In the genomic region with DNA sequence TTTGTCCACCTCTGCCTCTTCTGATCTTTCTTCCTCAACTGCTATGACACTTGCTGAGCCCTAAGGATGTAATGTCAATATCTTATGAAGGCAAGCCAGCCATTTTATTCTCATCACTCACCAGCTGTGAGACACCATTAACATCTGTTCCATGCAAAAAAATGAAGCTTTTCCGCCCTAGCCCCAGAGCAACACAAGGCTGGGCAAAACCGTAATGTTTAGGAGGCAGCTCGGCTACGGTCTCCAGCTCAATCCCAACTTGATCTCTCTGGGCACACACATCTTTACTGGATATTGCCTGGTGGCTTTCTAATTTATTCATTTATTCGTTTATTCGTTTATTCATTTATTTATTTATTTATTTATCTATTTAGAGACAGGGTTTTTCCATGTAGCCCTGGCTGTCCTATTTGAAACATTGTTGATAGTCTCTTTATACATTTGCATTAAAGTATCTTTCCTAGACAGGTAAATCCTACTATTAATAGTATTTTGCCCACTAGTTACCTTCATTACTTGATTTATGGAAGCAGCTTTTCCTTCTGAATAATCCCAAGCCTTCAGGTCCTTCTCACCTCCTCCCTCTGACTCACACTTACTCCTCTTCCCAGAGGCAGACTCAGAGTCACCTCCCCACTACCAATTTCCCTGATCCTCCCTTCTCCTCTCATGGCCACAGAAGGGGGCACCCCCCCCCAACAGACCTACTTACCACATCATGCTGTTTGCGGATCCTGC, we compare ENCODE assay signal across 21 mouse cellular contexts.
DNase-seq lines count a peak whose midpoint lies in the region; ATAC-seq and TF ChIP-seq lines count a peak whose summit lies in the region.
"Had no signal": no experiment of that assay in that cellular context is flagged by ENCODE, and none has a peak within 500 bp of the region (broad histone marks: within the 10 kb centered on the region; RNA-seq: fewer than 3 reads in every experiment).

No protein-coding gene starts in this region.

- no peak for TF ChIP-seq EP300 in lung, postnatal 0 days (IDR thresholded peaks at IDR 0.05)

- H3K9ac ChIP-seq in lung, postnatal 0 days (replicated peaks; ENCODE audit: low read depth) = no peak overlapping the region
- H3K9ac ChIP-seq in kidney, embryonic 14.5 days (ENCODE audit: low read depth, low read length) = no peak overlapping the region

- no peaks in the 10 kb centered on the region for H3K36me3 ChIP-seq in lung, postnatal 0 days (ENCODE audit: insufficient read depth, low read length)
- no peaks in the 10 kb centered on the region for H3K36me3 ChIP-seq in kidney, embryonic 14.5 days (ENCODE audit: control insufficient read depth, insufficient read depth, low read length)
- H3K36me3 ChIP-seq: G1E had no signal

- H3K27ac ChIP-seq in lung, postnatal 0 days (ENCODE audit: low read length) = no peak overlapping the region
- H3K27ac ChIP-seq in kidney, embryonic 14.5 days (ENCODE audit: low read depth, low read length) = no peak overlapping the region

- WGBS in lung, postnatal 0 days = 84% methylated on average over 7 of the region's 7 CpGs
- WGBS in kidney, embryonic 14.5 days = 88% methylated on average over 7 of the region's 7 CpGs

- H3K4me1 ChIP-seq in lung, postnatal 0 days (ENCODE audit: insufficient read depth, low read depth, low read length) = no peaks in the 10 kb centered on the region
- H3K4me1 ChIP-seq in kidney, embryonic 14.5 days (ENCODE audit: control insufficient read depth, insufficient read depth, low read length) = no peaks in the 10 kb centered on the region

- ATAC-seq in lung, postnatal 0 days = no peak
- no peak for ATAC-seq in kidney, embryonic 14.5 days (ENCODE audit: low FRiP score, low TSS enrichment)
- ATAC-seq: activated CD4-positive, CD25-positive, alpha-beta regulatory T cell, adult 4 months; CD4-positive, CD25-positive, alpha-beta regulatory T cell, adult 4 months; Patski had no signal

- no peak overlapping the region for H3K4me2 ChIP-seq in lung, postnatal 0 days (replicated peaks; ENCODE audit: low read depth, low read length)
- H3K4me2 ChIP-seq in kidney, embryonic 14.5 days (replicated peaks; ENCODE audit: low read depth, low read length) = no peak overlapping the region

- DNase-seq in 3T3-L1 (ENCODE audit: low read depth, low spot score) (peak; percentile 94), adipocyte (ENCODE audit: low spot score) (peak; percentile 91)
- DNase-seq in lung, postnatal 0 days (ENCODE audit: low spot score) = no peak
- DNase-seq: adrenal gland, adult 2 months; adrenal gland, adult 8-10 months; adrenal gland, postnatal 10 days; adrenal gland, postnatal 14 days; adrenal gland, postnatal 25 days; adrenal gland, postnatal 36 days; B cell, adult 2 months; cerebellum, adult 11 months; cerebellum, adult 11-12 months; cerebellum, adult 18-20 months; cerebellum, adult 2 months; cerebellum, adult 8-10 months had no signal

- no peaks in the 10 kb centered on the region for H3K27me3 ChIP-seq in lung, postnatal 0 days (replicated peaks; ENCODE audit: insufficient read depth, low read length)
- H3K27me3 ChIP-seq in kidney, embryonic 14.5 days (ENCODE audit: control insufficient read depth, insufficient read depth, low read length) = no peaks in the 10 kb centered on the region
- H3K27me3 ChIP-seq: CH12.LX, Patski had no signal

- no peak overlapping the region for H3K4me3 ChIP-seq in lung, postnatal 0 days (ENCODE audit: low read depth, low read length)
- H3K4me3 ChIP-seq in kidney, embryonic 14.5 days (ENCODE audit: low read length) = no peak overlapping the region

- TF ChIP-seq CTCF in lung, postnatal 0 days (IDR thresholded peaks at IDR 0.05) = no peak

- H3K9me3 ChIP-seq in lung, postnatal 0 days (ENCODE audit: low read length) = no peaks in the 10 kb centered on the region
- no peaks in the 10 kb centered on the region for H3K9me3 ChIP-seq in kidney, embryonic 14.5 days (ENCODE audit: control insufficient read depth, low read length)
- H3K9me3 ChIP-seq: G1E had no signal
